Mouse (Mus musculus) forebrain, embryonic 11.5 days (tissue): Measurements from ENCODE around the gene Agbl1. TPM values are rescaled to one million over a fixed set of nuclear protein-coding genes. Genes with fewer than 3 reads are reported as not detected.

Experiments used
- ATAC-seq: fragments of 200-750 bp; cut with Nextera tagmentation; replicated peaks from 2 replicates; pipeline ENCODE4 v1.8.0; 2017; ENCODE audit warnings: moderate TSS enrichment; ENCODE audit not compliant: low FRiP score
- DNase-seq: peaks from one replicate; pipeline ENCODE4 v3.0.0-alpha.2; 2017; ENCODE audit warnings: low spot score
- H3K27ac ChIP-seq: fragments of 300-500 bp; sonication (generic); 2 replicates; pipeline ENCODE4 v1.5.1; 2014; ENCODE audit warnings: low read depth, low read length
- H3K27me3 ChIP-seq: fragments of 300-500 bp; sonication (generic); 2 replicates; pipeline ENCODE4 v1.6.1; 2014; ENCODE audit warnings: mild to moderate bottlenecking, low read length, mixed read lengths; ENCODE audit not compliant: control insufficient read depth, insufficient read depth
- H3K36me3 ChIP-seq: fragments of 300-500 bp; sonication (generic); 2 replicates; pipeline ENCODE4 v1.6.1; 2014; ENCODE audit warnings: mild to moderate bottlenecking, low read length, moderate library complexity, mixed read lengths; ENCODE audit not compliant: control insufficient read depth, insufficient read depth
- H3K4me1 ChIP-seq: fragments of 300-500 bp; sonication (generic); replicated peaks from 2 replicates; pipeline ENCODE4 v1.6.1; 2014; ENCODE audit warnings: low read length, mixed read lengths; ENCODE audit not compliant: control insufficient read depth, insufficient read depth
- H3K4me2 ChIP-seq: fragments of 300-500 bp; sonication (generic); 2 replicates; pipeline ENCODE4 v1.6.1; 2014; ENCODE audit warnings: low read depth, mild to moderate bottlenecking, low read length, moderate library complexity, mixed read lengths; ENCODE audit not compliant: severe bottlenecking
- H3K4me3 ChIP-seq: fragments of 300-500 bp; sonication (generic); 2 replicates; pipeline ENCODE4 v1.5.1; 2014; ENCODE audit warnings: low read depth, low read length
- H3K9ac ChIP-seq: fragments of 300-500 bp; sonication (generic); 2 replicates; pipeline ENCODE4 v1.6.1; 2014; ENCODE audit warnings: low read length
- H3K9me3 ChIP-seq: fragments of 300-500 bp; sonication (generic); 2 replicates; pipeline ENCODE4 v1.6.1; 2016; ENCODE audit warnings: low read length, mixed read lengths; ENCODE audit not compliant: control insufficient read depth
- WGBS: fragments of 180-500 bp; shearing (Covaris S2); extraction: QIAGEN DNeasy Blood & Tissue Kit; methylation state at CpG from one replicate; pipeline ENCODE4 v1.1.7; 2014; 5-methylcytosine and 5-hydroxymethylcytosine counted together
- polyA plus RNA-seq: library from polyadenylated mRNA; unstranded; fragments of >200 nt; fragmentation: Nextera tagmentation; extraction: Ambion mirVana; gene quantifications from 2 replicates; pipeline ENCODE4 v1.2.1, GENCODE M21; 2014

Agbl1 gene
- polyA plus RNA-seq, 1 experiment from 2014 or later: 0.07 TPM

- Histone ChIP-seq H3K9me3 (no peaks in the 10 kb centered on the region), H3K27ac (no peak overlapping the region), H3K27me3 (no peaks in the 10 kb centered on the region), H3K36me3 (no peaks in the 10 kb centered on the region), H3K4me2 (no peak overlapping the region), H3K4me3 (no peak overlapping the region), H3K4me1 (no peaks in the 10 kb centered on the region), H3K9ac (no peak overlapping the region)
- DNase-seq (no peak), ATAC-seq (no peak)
Observed at GRCm38 (mm10) chr7:77029019-77029418, 799.3 kb downstream of the Agbl1 start.

GRCm38 (mm10) chr7:77076033-77076432, 846.3 kb downstream of the Agbl1 start:
- ATAC-seq: no peak
- no peaks in the 10 kb centered on the region for H3K4me1 ChIP-seq
- no peak for DNase-seq
- no peaks in the 10 kb centered on the region for H3K36me3 ChIP-seq
- no peak overlapping the region for H3K4me2 ChIP-seq
- no peak overlapping the region for H3K4me3 ChIP-seq
- no peak overlapping the region for H3K9ac ChIP-seq
- no peaks in the 10 kb centered on the region for H3K27me3 ChIP-seq
- no peaks in the 10 kb centered on the region for H3K9me3 ChIP-seq
- no peak overlapping the region for H3K27ac ChIP-seq

GRCm38 (mm10) chr7:77087266-77087665, 857.6 kb downstream of the Agbl1 start:
- no peak overlapping the region for H3K4me2 ChIP-seq
- DNase-seq: no peak
- H3K36me3 ChIP-seq: no peaks in the 10 kb centered on the region
- H3K27me3 ChIP-seq: no peaks in the 10 kb centered on the region
- ATAC-seq: no peak
- WGBS: 60% methylated on average over 1 of the region's 1 CpGs
- H3K9ac ChIP-seq: no peak overlapping the region
- H3K9me3 ChIP-seq: no peaks in the 10 kb centered on the region
- H3K4me1 ChIP-seq: no peaks in the 10 kb centered on the region
- H3K27ac ChIP-seq: no peak overlapping the region
- no peak overlapping the region for H3K4me3 ChIP-seq

GRCm38 (mm10) chr7:77095153-77095552, 865.5 kb downstream of the Agbl1 start:
- Histone ChIP-seq H3K27me3 (no peaks in the 10 kb centered on the region), H3K9ac (no peak overlapping the region), H3K4me3 (no peak overlapping the region), H3K36me3 (no peaks in the 10 kb centered on the region), H3K4me1 (no peaks in the 10 kb centered on the region), H3K27ac (no peak overlapping the region), H3K9me3 (no peaks in the 10 kb centered on the region), H3K4me2 (no peak overlapping the region)
- DNase-seq: no peak
- WGBS: 86% methylated on average over 2 of the region's 2 CpGs
- ATAC-seq: no peak

DNA sequence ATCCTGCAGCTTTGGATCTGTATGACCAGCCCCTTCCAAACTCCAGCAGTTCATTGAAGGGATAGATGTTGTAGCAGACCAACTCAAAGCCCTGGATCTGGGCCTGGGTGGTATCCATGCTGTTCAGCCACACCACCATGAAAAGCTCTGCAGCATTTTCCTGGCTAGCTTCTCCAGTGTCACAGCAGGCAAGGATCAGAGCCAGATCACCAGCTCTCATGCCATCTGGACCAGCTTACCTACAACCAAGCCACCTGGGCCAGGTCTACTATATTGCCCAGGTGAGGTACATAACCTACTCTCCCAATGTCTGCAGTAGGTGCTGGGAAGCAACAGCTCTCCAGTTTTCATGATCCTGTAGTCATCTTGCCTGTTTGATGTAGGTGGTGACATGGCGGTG, 884.3 kb downstream of the Agbl1 start:
- Histone ChIP-seq H3K4me1 (no peaks in the 10 kb centered on the region), H3K36me3 (no peaks in the 10 kb centered on the region), H3K27ac (no peak overlapping the region), H3K27me3 (no peaks in the 10 kb centered on the region), H3K9ac (no peak overlapping the region), H3K9me3 (no peaks in the 10 kb centered on the region), H3K4me2 (no peak overlapping the region), H3K4me3 (no peak overlapping the region)
- no peak for ATAC-seq
- no peak for DNase-seq
- 94% methylated on average over 1 of the region's 1 CpGs for WGBS

- no peak for DNase-seq
- Histone ChIP-seq H3K4me3 (no peak overlapping the region), H3K27ac (no peak overlapping the region), H3K27me3 (no peaks in the 10 kb centered on the region), H3K9ac (no peak overlapping the region), H3K9me3 (no peaks in the 10 kb centered on the region), H3K4me1 (no peaks in the 10 kb centered on the region), H3K4me2 (no peak overlapping the region), H3K36me3 (no peaks in the 10 kb centered on the region)
- 82% methylated on average over 1 of the region's 1 CpGs for WGBS
- no peak for ATAC-seq
Observed at GRCm38 (mm10) chr7:77129045-77129444, 899.4 kb downstream of the Agbl1 start.

- ATAC-seq: 0 out of 2 replicates have a peak, but pooled peaks have one; percentile 53
- Histone ChIP-seq H3K4me1 (no peaks in the 10 kb centered on the region), H3K27me3 (no peaks in the 10 kb centered on the region), H3K27ac (no peak overlapping the region), H3K36me3 (no peaks in the 10 kb centered on the region), H3K9ac (no peak overlapping the region), H3K4me3 (no peak overlapping the region), H3K9me3 (no peaks in the 10 kb centered on the region), H3K4me2 (no peak overlapping the region)
- 26% methylated on average over 7 of the region's 7 CpGs for WGBS
- no peak for DNase-seq
Observed at GRCm38 (mm10) chr7:77131950-77132349, 902.3 kb downstream of the Agbl1 start.

DNA sequence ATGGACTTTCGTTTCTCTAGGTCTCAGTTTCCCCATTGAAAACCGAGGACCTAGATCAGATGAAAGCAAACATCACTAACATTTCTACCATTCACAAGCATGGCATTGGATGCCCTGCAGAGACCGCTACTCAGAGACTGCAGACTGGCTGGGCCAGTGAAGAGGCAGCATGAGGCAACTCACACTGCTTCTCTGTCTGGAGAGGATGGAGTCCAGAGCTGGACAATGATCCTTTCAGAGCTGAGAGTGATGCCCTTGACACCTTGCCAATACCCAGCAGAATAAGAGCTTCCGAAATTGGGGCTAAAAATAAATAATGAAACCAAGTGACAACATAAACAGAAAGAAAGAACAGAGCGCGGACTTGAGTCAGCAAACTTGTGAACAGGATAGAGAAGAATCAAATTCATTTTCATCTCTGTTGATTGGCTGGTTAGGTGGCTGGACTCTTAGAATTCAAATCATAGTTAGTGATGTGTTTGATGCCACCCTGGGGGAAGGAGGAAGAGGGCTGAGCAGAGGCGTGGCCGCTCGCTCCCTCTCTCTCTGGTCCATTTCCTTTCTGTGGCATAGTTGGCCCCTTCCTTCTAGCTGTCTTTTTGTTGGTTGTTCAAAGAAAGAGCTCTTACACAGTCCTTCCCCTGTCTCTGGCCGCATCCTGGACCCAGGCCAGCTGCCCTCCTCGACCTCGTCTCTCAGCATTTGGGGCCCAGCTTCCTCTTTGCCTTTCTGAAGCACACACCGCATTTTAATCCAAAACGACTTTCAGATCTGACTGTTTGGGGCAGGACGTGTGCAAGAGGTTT, 903.1 kb downstream of the Agbl1 start:
- H3K4me1 ChIP-seq: no peaks in the 10 kb centered on the region
- no peaks in the 10 kb centered on the region for H3K36me3 ChIP-seq
- H3K9me3 ChIP-seq: no peaks in the 10 kb centered on the region
- no peaks in the 10 kb centered on the region for H3K27me3 ChIP-seq
- DNase-seq (no peak), ATAC-seq (no peak)
- no peak overlapping the region for H3K4me3 ChIP-seq
- WGBS: 75% methylated on average over 15 of the region's 15 CpGs
- no peak overlapping the region for H3K27ac ChIP-seq
- no peak overlapping the region for H3K9ac ChIP-seq
- H3K4me2 ChIP-seq: no peak overlapping the region

- ATAC-seq: no peak
- Histone ChIP-seq H3K9me3 (no peaks in the 10 kb centered on the region), H3K9ac (no peak overlapping the region), H3K36me3 (no peaks in the 10 kb centered on the region), H3K27me3 (no peaks in the 10 kb centered on the region), H3K27ac (no peak overlapping the region), H3K4me1 (no peaks in the 10 kb centered on the region), H3K4me3 (no peak overlapping the region), H3K4me2 (no peak overlapping the region)
- WGBS: 87% methylated on average over 2 of the region's 2 CpGs
- no peak for DNase-seq
Observed at GRCm38 (mm10) chr7:77134860-77135259, 905.2 kb downstream of the Agbl1 start.
